ENCODE assay signal across 28 mouse cellular contexts in genomic region chr9:56646227-56647025, GRCm38 (mm10).
DNase-seq lines count a peak whose midpoint lies in the region; ATAC-seq and TF ChIP-seq lines count a peak whose summit lies in the region.
"Had no signal": no experiment of that assay in that cellular context is flagged by ENCODE, and none has a peak within 500 bp of the region (broad histone marks: within the 10 kb centered on the region; RNA-seq: fewer than 3 reads in every experiment).

No protein-coding gene starts in this region.

- no peak overlapping the region for H3K4me3 ChIP-seq in hindbrain, embryonic 10.5 days
- H3K4me3 ChIP-seq in hindbrain, embryonic 16.5 days (ENCODE audit: low read length): no peak overlapping the region
- H3K4me3 ChIP-seq in left cerebral cortex, adult 2 months: no peak overlapping the region
- H3K4me3 ChIP-seq: embryonic facial prominence, embryonic 12.5 days; embryonic facial prominence, embryonic 15.5 days; heart, adult 2 months; heart, embryonic 10.5 days; heart, embryonic 13.5 days; hindbrain, embryonic 12.5 days; hindbrain, embryonic 15.5 days had no signal

- H3K27me3 ChIP-seq in hindbrain, embryonic 10.5 days (ENCODE audit: insufficient read depth, poor library complexity, severe bottlenecking): peaks cover 9% of the 10 kb centered on the region; the same call in 1 of the 2 replicates
- no peaks in the 10 kb centered on the region for H3K27me3 ChIP-seq in hindbrain, embryonic 16.5 days (replicated peaks; ENCODE audit: control insufficient read depth, insufficient read depth, low read length)
- H3K27me3 ChIP-seq: embryonic facial prominence, embryonic 12.5 days; hindbrain, embryonic 12.5 days; hindbrain, embryonic 15.5 days had no signal

- no peak overlapping the region for H3K9ac ChIP-seq in hindbrain, embryonic 16.5 days (ENCODE audit: low read depth, low read length)
- H3K9ac ChIP-seq: embryonic facial prominence, embryonic 12.5 days; embryonic facial prominence, embryonic 15.5 days; forebrain, postnatal 0 days; heart, embryonic 13.5 days; hindbrain, embryonic 12.5 days; hindbrain, embryonic 15.5 days had no signal

- no peak for TF ChIP-seq CTCF in left cerebral cortex, adult 2 months (IDR thresholded peaks at IDR 0.05)

- H3K9me3 ChIP-seq in hindbrain, embryonic 10.5 days: no peaks in the 10 kb centered on the region
- H3K9me3 ChIP-seq in hindbrain, embryonic 16.5 days (ENCODE audit: control insufficient read depth, low read length): no peaks in the 10 kb centered on the region
- H3K9me3 ChIP-seq: embryonic facial prominence, embryonic 12.5 days; embryonic facial prominence, embryonic 15.5 days; G1E; heart, embryonic 10.5 days; heart, embryonic 13.5 days; hindbrain, embryonic 12.5 days; hindbrain, embryonic 15.5 days had no signal

- 0 out of 2 replicates have a peak overlapping the region, but pooled peaks have one; percentile 40 for H3K27ac ChIP-seq in hindbrain, embryonic 10.5 days
- H3K27ac ChIP-seq in hindbrain, embryonic 16.5 days (ENCODE audit: low read depth, low read length): no peak overlapping the region
- H3K27ac ChIP-seq in left cerebral cortex, adult 2 months: peak overlapping the region; percentile 81
- H3K27ac ChIP-seq: embryonic facial prominence, embryonic 12.5 days; embryonic facial prominence, embryonic 15.5 days; heart, adult 2 months; heart, embryonic 10.5 days; heart, embryonic 13.5 days; hindbrain, embryonic 12.5 days; hindbrain, embryonic 15.5 days had no signal

- no peak overlapping the region for H3K4me2 ChIP-seq in hindbrain, embryonic 16.5 days (ENCODE audit: low read length)
- H3K4me2 ChIP-seq: embryonic facial prominence, embryonic 12.5 days; embryonic facial prominence, embryonic 15.5 days; heart, embryonic 13.5 days; hindbrain, embryonic 12.5 days; hindbrain, embryonic 15.5 days had no signal

- no peaks in the 10 kb centered on the region for H3K36me3 ChIP-seq in hindbrain, embryonic 10.5 days
- no peaks in the 10 kb centered on the region for H3K36me3 ChIP-seq in hindbrain, embryonic 16.5 days (ENCODE audit: control insufficient read depth, insufficient read depth, low read length)
- H3K36me3 ChIP-seq: embryonic facial prominence, embryonic 12.5 days; embryonic facial prominence, embryonic 15.5 days; G1E; heart, embryonic 10.5 days; heart, embryonic 13.5 days; hindbrain, embryonic 12.5 days; hindbrain, embryonic 15.5 days had no signal

- WGBS in hindbrain, embryonic 10.5 days: 88% methylated on average over 15 of the region's 15 CpGs
- 91% methylated on average over 15 of the region's 15 CpGs for WGBS in hindbrain, embryonic 16.5 days

- intact Hi-C loops in left cerebral cortex, adult 2 months (cut with DNase I): loop anchor here (1.0 kb wide), 1 partner anchor 9 kb away; no protein-coding TSS in a partner anchor
- intact Hi-C loops in left cerebral cortex, postnatal 4 days (cut with DNase I): no loop called here

- no peak for ATAC-seq in hindbrain, embryonic 16.5 days
- ATAC-seq in activated CD4-positive, CD25-positive, alpha-beta regulatory T cell, adult 4 months: no peak
- ATAC-seq: forebrain, embryonic 14.5 days; forebrain, postnatal 0 days; Patski had no signal

- DNase-seq in hindbrain, embryonic 10.5 days (ENCODE audit: low spot score): no peak
- no peak for DNase-seq in left cerebral cortex, adult 2 months (ENCODE audit: extremely low spot score in 1 of 2, low spot score in 2 of 2)
- no peak for DNase-seq in left cerebral cortex, postnatal 4 days
- DNase-seq in right cerebral cortex, postnatal 25 days: peak; percentile 58
- DNase-seq in right cerebral cortex, postnatal 10 days (ENCODE audit: low spot score in 2 of 2): no peak
- DNase-seq: adrenal gland, adult 2 months; adrenal gland, postnatal 14 days; B cell, adult 2 months; cerebellum, adult 11-12 months; cerebellum, adult 8-10 months; cerebellum, postnatal 14 days; forebrain, postnatal 0 days; gastrocnemius, postnatal 10 days; gastrocnemius, postnatal 36 days; heart, adult 2 months; heart, postnatal 14 days; heart, postnatal 4 days had no signal

- H3K4me1 ChIP-seq in hindbrain, embryonic 10.5 days (replicated peaks): peaks cover 33% of the 10 kb centered on the region
- peaks cover 3% of the 10 kb centered on the region; the same call in 1 of the 2 replicates for H3K4me1 ChIP-seq in hindbrain, embryonic 16.5 days (ENCODE audit: control insufficient read depth, insufficient read depth, low read depth, low read length)
- H3K4me1 ChIP-seq: embryonic facial prominence, embryonic 12.5 days; heart, embryonic 13.5 days had no signal
